Mouse (Mus musculus): ENCODE measurements around the gene Acox3. TPM values are rescaled to one million over a fixed set of nuclear protein-coding genes. Genes with fewer than 3 reads are reported as not detected.

Gene Acox3
- polyA plus RNA-seq, 1 experiment, result 77.9 TPM

DNA sequence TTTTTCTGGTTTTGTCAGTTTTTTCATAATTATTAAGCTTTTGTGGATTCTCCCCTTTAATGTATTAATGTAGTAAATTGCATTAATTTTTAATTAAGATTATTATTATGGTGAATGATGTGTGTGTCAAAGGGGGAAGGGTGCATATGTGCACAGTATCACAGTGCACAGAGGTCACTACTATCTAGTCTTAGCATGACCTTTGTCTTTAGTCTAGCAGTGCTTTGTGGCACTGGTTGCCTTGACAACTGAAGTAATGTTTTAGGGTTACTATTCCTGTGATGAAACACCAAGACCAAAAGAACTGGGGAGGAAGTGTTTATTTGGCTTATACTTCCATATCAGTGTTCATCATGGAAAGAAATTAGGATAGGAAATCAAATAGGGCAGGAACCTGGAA lies 36.7 kb upstream of the Acox3 start:
- DNase-seq, result no peak
- Histone ChIP-seq H3K4me1 (ENCODE audit: control insufficient read depth, insufficient read depth, low read length) (no peaks in the 10 kb centered on the region), H3K4me3 (ENCODE audit: insufficient read depth, low read depth, low read length) (no peak overlapping the region), H3K27me3 (replicated peaks; ENCODE audit: control insufficient read depth, insufficient read depth, low read length) (no peaks in the 10 kb centered on the region), H3K36me3 (ENCODE audit: control insufficient read depth, insufficient read depth, low read length) (no peaks in the 10 kb centered on the region), H3K27ac (ENCODE audit: insufficient read depth, low read depth, low read length) (no peak overlapping the region)
- no peak for TF ChIP-seq CTCF (conservative IDR thresholded peaks at IDR 0.05; ENCODE audit: insufficient read depth, insufficient read length, low read depth, low read length)

GRCm38 (mm10) chr5:35551855-35552837 lies 30.7 kb upstream of the Acox3 start:
- Histone ChIP-seq H3K27ac (ENCODE audit: insufficient read depth, low read depth, low read length) (no peak overlapping the region), H3K4me3 (ENCODE audit: insufficient read depth, low read depth, low read length) (no peak overlapping the region), H3K4me1 (ENCODE audit: control insufficient read depth, insufficient read depth, low read length) (no peaks in the 10 kb centered on the region), H3K36me3 (ENCODE audit: control insufficient read depth, insufficient read depth, low read length) (no peaks in the 10 kb centered on the region), H3K27me3 (replicated peaks; ENCODE audit: control insufficient read depth, insufficient read depth, low read length) (no peaks in the 10 kb centered on the region)
- TF ChIP-seq CTCF (conservative IDR thresholded peaks at IDR 0.05; ENCODE audit: insufficient read depth, insufficient read length, low read depth, low read length) (no peak), POLR2A (IDR thresholded peaks at IDR 0.05; ENCODE audit: low read depth, low read length) (no peak)
- 40% methylated on average over 7 of the region's 7 CpGs for WGBS
- DNase-seq, result peak; percentile 28

GRCm38 (mm10) chr5:35552838-35553539 lies 29.9 kb upstream of the Acox3 start:
- 80% methylated on average over 4 of the region's 4 CpGs for WGBS
- TF ChIP-seq POLR2A (IDR thresholded peaks at IDR 0.05; ENCODE audit: low read depth, low read length) (no peak), CTCF (conservative IDR thresholded peaks at IDR 0.05; ENCODE audit: insufficient read depth, insufficient read length, low read depth, low read length) (no peak)
- no peaks in the 10 kb centered on the region for H3K4me1 ChIP-seq (ENCODE audit: control insufficient read depth, insufficient read depth, low read length)
- no peaks in the 10 kb centered on the region for H3K36me3 ChIP-seq (ENCODE audit: control insufficient read depth, insufficient read depth, low read length)
- H3K27me3 ChIP-seq (replicated peaks; ENCODE audit: control insufficient read depth, insufficient read depth, low read length), result no peaks in the 10 kb centered on the region
- H3K4me3 ChIP-seq (ENCODE audit: insufficient read depth, low read depth, low read length), result no peak overlapping the region
- DNase-seq, result no peak
- H3K27ac ChIP-seq (ENCODE audit: insufficient read depth, low read depth, low read length), result no peak overlapping the region

GRCm38 (mm10) chr5:35556393-35556792 lies 26.4 kb upstream of the Acox3 start:
- TF ChIP-seq CTCF (conservative IDR thresholded peaks at IDR 0.05; ENCODE audit: insufficient read depth, insufficient read length, low read depth, low read length), result no peak
- TF ChIP-seq POLR2A (IDR thresholded peaks at IDR 0.05; ENCODE audit: low read depth, low read length), result no peak
- Histone ChIP-seq H3K4me3 (ENCODE audit: insufficient read depth, low read depth, low read length) (no peak overlapping the region), H3K27ac (ENCODE audit: insufficient read depth, low read depth, low read length) (no peak overlapping the region), H3K36me3 (ENCODE audit: control insufficient read depth, insufficient read depth, low read length) (no peaks in the 10 kb centered on the region), H3K27me3 (replicated peaks; ENCODE audit: control insufficient read depth, insufficient read depth, low read length) (no peaks in the 10 kb centered on the region), H3K4me1 (ENCODE audit: control insufficient read depth, insufficient read depth, low read length) (no peaks in the 10 kb centered on the region; the same call in 1 of the 2 replicates)
- WGBS, result 92% methylated on average over 7 of the region's 7 CpGs
- DNase-seq, result no peak

GRCm38 (mm10) chr5:35557946-35558621 lies 24.8 kb upstream of the Acox3 start:
- H3K4me1 ChIP-seq (ENCODE audit: control insufficient read depth, insufficient read depth, low read length), result no peaks in the 10 kb centered on the region; the same call in 1 of the 2 replicates
- DNase-seq, result no peak
- 75% methylated on average over 13 of the region's 13 CpGs for WGBS
- no peak overlapping the region for H3K4me3 ChIP-seq (ENCODE audit: insufficient read depth, low read depth, low read length)
- no peaks in the 10 kb centered on the region for H3K27me3 ChIP-seq (replicated peaks; ENCODE audit: control insufficient read depth, insufficient read depth, low read length)
- H3K27ac ChIP-seq (ENCODE audit: insufficient read depth, low read depth, low read length), result no peak overlapping the region
- peak; percentile 32; the same call in 1 of the 2 replicates for TF ChIP-seq CTCF (conservative IDR thresholded peaks at IDR 0.05; ENCODE audit: insufficient read depth, insufficient read length, low read depth, low read length)
- no peak for TF ChIP-seq POLR2A (IDR thresholded peaks at IDR 0.05; ENCODE audit: low read depth, low read length)
- no peaks in the 10 kb centered on the region for H3K36me3 ChIP-seq (ENCODE audit: control insufficient read depth, insufficient read depth, low read length)

GRCm38 (mm10) chr5:35559447-35559846 lies 23.4 kb upstream of the Acox3 start:
- H3K27me3 ChIP-seq (replicated peaks; ENCODE audit: control insufficient read depth, insufficient read depth, low read length), result no peaks in the 10 kb centered on the region
- H3K27ac ChIP-seq (ENCODE audit: insufficient read depth, low read depth, low read length), result no peak overlapping the region
- TF ChIP-seq POLR2A (IDR thresholded peaks at IDR 0.05; ENCODE audit: low read depth, low read length), result no peak
- TF ChIP-seq CTCF (conservative IDR thresholded peaks at IDR 0.05; ENCODE audit: insufficient read depth, insufficient read length, low read depth, low read length), result no peak
- 72% methylated on average over 8 of the region's 8 CpGs for WGBS
- DNase-seq, result no peak
- H3K36me3 ChIP-seq (ENCODE audit: control insufficient read depth, insufficient read depth, low read length), result no peaks in the 10 kb centered on the region
- H3K4me1 ChIP-seq (ENCODE audit: control insufficient read depth, insufficient read depth, low read length), result no peaks in the 10 kb centered on the region; the same call in 1 of the 2 replicates
- H3K4me3 ChIP-seq (ENCODE audit: insufficient read depth, low read depth, low read length), result no peak overlapping the region
